Mouse (Mus musculus) C2C12 (cell line): ENCODE measurements around the gene Cacna1h.

Experiments used
- CTCF ChIP-seq: IDR thresholded peaks from one replicate; pipeline ENCODE4 v1.5.1; 2011; ENCODE audit not compliant: control insufficient read depth, insufficient read depth, insufficient read length
- USF1 ChIP-seq: IDR thresholded peaks from one replicate; pipeline ENCODE4 v1.6.1; 2011; ENCODE audit warnings: low read depth, mild to moderate bottlenecking, control low read depth, moderate library complexity

- no peak for TF ChIP-seq CTCF
- no peak for TF ChIP-seq USF1
Measured at GRCm38 (mm10) chr17:25467781-25468180, 34.2 kb upstream of the Cacna1h start.
